Mouse (Mus musculus): ENCODE data around the gene Arhgap15. TPM values are rescaled to one million over a fixed set of nuclear protein-coding genes. Genes with fewer than 3 reads are reported as not detected.

The Arhgap15 gene
- total and polyA plus RNA-seq, 3 experiments, result 16.6 to 40.3 (median 19.8) TPM

- Histone ChIP-seq H3K27ac (ENCODE audit: insufficient read depth, low read depth) (no peak overlapping the region), H3K4me2 (ENCODE audit: insufficient read depth, low read depth, poor library complexity, severe bottlenecking) (no peak overlapping the region), H3K27me3 (replicated peaks) (no peaks in the 10 kb centered on the region), H3K9me3 (replicated peaks; ENCODE audit: low read length) (no peaks in the 10 kb centered on the region), H3K36me3 (replicated peaks in 1 of 2; ENCODE audit: control insufficient read depth in 1 of 2, insufficient read depth in 1 of 2, low read length in 1 of 2) (peaks cover 2 to 8% of the 10 kb centered on the region in 2 experiments), H3K79me2 (replicated peaks; ENCODE audit: control insufficient read depth, extremely low read depth, insufficient read depth, poor library complexity, severe bottlenecking) (no peaks in the 10 kb centered on the region), H3K9ac (ENCODE audit: insufficient read depth, low read depth) (no peak overlapping the region), H3K4me1 (ENCODE audit: control insufficient read depth in 1 of 2, insufficient read depth in 2 of 2) (no peaks in the 10 kb centered on the region), H3K4me3 (replicated peaks in 1 of 3; ENCODE audit: low read depth in 2 of 3, low read length in 2 of 3, poor library complexity in 1 of 3) (no peak overlapping the region)
- in situ Hi-C loops (cut with MboI; ENCODE audit: low pct_ligation_motif_present, low pct_unique_long_range_greater_than_20kb, low sequenced_read_pairs), result no loop called here
- no peak for DNase-seq (ENCODE audit: extremely low read depth)
- TF ChIP-seq ETS1 (conservative IDR thresholded peaks at IDR 0.05; ENCODE audit: low read depth, low read length) (no peak), JUND (conservative IDR thresholded peaks at IDR 0.05; ENCODE audit: low read depth, low read length) (no peak), TBP (conservative IDR thresholded peaks at IDR 0.05; ENCODE audit: low read depth, low read length) (no peak), IRF4 (IDR thresholded peaks at IDR 0.05; ENCODE audit: low read depth, low read length) (no peak), MXI1 (IDR thresholded peaks at IDR 0.05; ENCODE audit: low read depth, low read length) (no peak), MEF2A (IDR thresholded peaks at IDR 0.05; ENCODE audit: borderline replicate concordance, low read depth, low read length) (no peak), UBTF (IDR thresholded peaks at IDR 0.05; ENCODE audit: low read depth, low read length) (no peak), MAX (IDR thresholded peaks at IDR 0.05; ENCODE audit: low read length) (no peak), HCFC1 (IDR thresholded peaks at IDR 0.05; ENCODE audit: low read depth, low read length) (no peak)
- dilution Hi-C loops (cut with MboI; ENCODE audit: extremely low pct_ligation_motif_present, extremely low pct_unique_long_range_greater_than_20kb, low sequenced_read_pairs), result no loop called here
These were observed 68.4 kb downstream of the Arhgap15 start for GRCm38 (mm10) chr2:43816788-43817581.

- no peaks in the 10 kb centered on the region for H3K4me1 ChIP-seq (ENCODE audit: control insufficient read depth in 1 of 2, insufficient read depth in 2 of 2)
- H3K27me3 ChIP-seq (replicated peaks), result no peaks in the 10 kb centered on the region
- no peak overlapping the region for H3K9ac ChIP-seq (ENCODE audit: insufficient read depth, low read depth)
- H3K79me2 ChIP-seq (replicated peaks; ENCODE audit: control insufficient read depth, extremely low read depth, insufficient read depth, poor library complexity, severe bottlenecking), result no peaks in the 10 kb centered on the region
- no peak for DNase-seq (ENCODE audit: extremely low read depth)
- H3K4me3 ChIP-seq (replicated peaks in 1 of 3; ENCODE audit: low read depth in 2 of 3, low read length in 2 of 3, poor library complexity in 1 of 3), result no peak overlapping the region
- H3K36me3 ChIP-seq (replicated peaks in 1 of 2; ENCODE audit: control insufficient read depth in 1 of 2, insufficient read depth in 1 of 2, low read length in 1 of 2), result peaks cover 5 to 15% of the 10 kb centered on the region in 2 experiments
- no peak overlapping the region for H3K27ac ChIP-seq (ENCODE audit: insufficient read depth, low read depth)
- dilution Hi-C loops (cut with MboI; ENCODE audit: extremely low pct_ligation_motif_present, extremely low pct_unique_long_range_greater_than_20kb, low sequenced_read_pairs), result no loop called here
- in situ Hi-C loops (cut with MboI; ENCODE audit: low pct_ligation_motif_present, low pct_unique_long_range_greater_than_20kb, low sequenced_read_pairs), result no loop called here
- TF ChIP-seq UBTF (IDR thresholded peaks at IDR 0.05; ENCODE audit: low read depth, low read length), result no peak
- no peak for TF ChIP-seq CHD2 (IDR thresholded peaks at IDR 0.05; ENCODE audit: low read length)
- TF ChIP-seq MXI1 (IDR thresholded peaks at IDR 0.05; ENCODE audit: low read depth, low read length), result no peak
- H3K4me2 ChIP-seq (ENCODE audit: insufficient read depth, low read depth, poor library complexity, severe bottlenecking), result no peak overlapping the region
- H3K9me3 ChIP-seq (replicated peaks; ENCODE audit: low read length), result no peaks in the 10 kb centered on the region
These were observed 87.3 kb downstream of the Arhgap15 start for GRCm38 (mm10) chr2:43835931-43836330.

- H3K27me3 ChIP-seq (replicated peaks), result no peaks in the 10 kb centered on the region
- H3K9ac ChIP-seq (ENCODE audit: insufficient read depth, low read depth), result no peak overlapping the region
- dilution Hi-C loops (cut with MboI; ENCODE audit: extremely low pct_ligation_motif_present, extremely low pct_unique_long_range_greater_than_20kb, low sequenced_read_pairs), result no loop called here
- H3K9me3 ChIP-seq (replicated peaks; ENCODE audit: low read length), result no peaks in the 10 kb centered on the region
- peaks cover 11 to 30% of the 10 kb centered on the region in 2 experiments for H3K36me3 ChIP-seq (replicated peaks in 1 of 2; ENCODE audit: control insufficient read depth in 1 of 2, insufficient read depth in 1 of 2, low read length in 1 of 2)
- H3K27ac ChIP-seq (ENCODE audit: insufficient read depth, low read depth), result no peak overlapping the region
- no peaks in the 10 kb centered on the region for H3K4me1 ChIP-seq (ENCODE audit: control insufficient read depth in 1 of 2, insufficient read depth in 2 of 2)
- in situ Hi-C loops (cut with MboI; ENCODE audit: low pct_ligation_motif_present, low pct_unique_long_range_greater_than_20kb, low sequenced_read_pairs), result no loop called here
- H3K4me2 ChIP-seq (ENCODE audit: insufficient read depth, low read depth, poor library complexity, severe bottlenecking), result no peak overlapping the region
- no peaks in the 10 kb centered on the region for H3K79me2 ChIP-seq (replicated peaks; ENCODE audit: control insufficient read depth, extremely low read depth, insufficient read depth, poor library complexity, severe bottlenecking)
- H3K4me3 ChIP-seq (replicated peaks in 1 of 3; ENCODE audit: low read depth in 2 of 3, low read length in 2 of 3, poor library complexity in 1 of 3), result no peak overlapping the region
- TF ChIP-seq EP300 (IDR thresholded peaks at IDR 0.05; ENCODE audit: low read length) (no peak), IRF4 (IDR thresholded peaks at IDR 0.05; ENCODE audit: low read depth, low read length) (no peak), ELF1 (IDR thresholded peaks at IDR 0.05; ENCODE audit: low read depth, low read length) (no peak), JUN (IDR thresholded peaks at IDR 0.05; ENCODE audit: insufficient read depth, low read depth, low read length) (no peak), POLR2AphosphoS2 (IDR thresholded peaks at IDR 0.05; ENCODE audit: low read depth, low read length) (no peak)
- DNase-seq (ENCODE audit: extremely low read depth), result no peak
These were observed 93.0 kb downstream of the Arhgap15 start for GRCm38 (mm10) chr2:43841644-43842043.

All from CH12.LX (cell line).